Mouse (Mus musculus) stomach, postnatal 0 days (tissue): Measurements from ENCODE around the gene Hyal2.

Experiments
- CTCF ChIP-seq: IDR thresholded peaks from 2 replicates; pipeline ENCODE4 v1.5.1; 2016; ENCODE audit warnings: antibody characterized with exemption, low read depth, mild to moderate bottlenecking, moderate library complexity
- EP300 ChIP-seq: optimal IDR thresholded peaks from 2 replicates; pipeline ENCODE3; 2016; ENCODE audit warnings: antibody characterized with exemption

DNA sequence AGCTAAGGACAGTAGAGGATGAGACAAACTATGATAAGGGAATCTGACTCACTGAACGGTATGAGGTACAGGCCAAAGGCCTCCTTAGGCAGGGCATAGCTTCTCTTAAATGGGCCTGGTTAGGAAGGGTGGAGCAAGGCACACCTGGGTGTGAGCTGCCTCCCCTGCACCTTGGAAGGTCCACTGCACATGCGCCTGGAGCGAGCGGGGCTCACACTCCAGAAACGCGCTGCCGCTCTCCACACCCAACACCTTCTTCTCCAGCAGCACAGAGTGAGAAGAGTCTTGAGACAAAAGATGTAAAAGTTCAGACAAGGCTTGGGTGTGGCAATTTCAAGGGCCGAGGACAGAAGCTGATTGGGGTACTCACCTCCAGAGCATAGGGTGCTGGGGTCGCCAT, 31.7 kb downstream of the Hyal2 start:
- TF ChIP-seq CTCF = no peak
- no peak for TF ChIP-seq EP300
